Mouse (Mus musculus): ENCODE data around the gene Gpbp1.

DNA sequence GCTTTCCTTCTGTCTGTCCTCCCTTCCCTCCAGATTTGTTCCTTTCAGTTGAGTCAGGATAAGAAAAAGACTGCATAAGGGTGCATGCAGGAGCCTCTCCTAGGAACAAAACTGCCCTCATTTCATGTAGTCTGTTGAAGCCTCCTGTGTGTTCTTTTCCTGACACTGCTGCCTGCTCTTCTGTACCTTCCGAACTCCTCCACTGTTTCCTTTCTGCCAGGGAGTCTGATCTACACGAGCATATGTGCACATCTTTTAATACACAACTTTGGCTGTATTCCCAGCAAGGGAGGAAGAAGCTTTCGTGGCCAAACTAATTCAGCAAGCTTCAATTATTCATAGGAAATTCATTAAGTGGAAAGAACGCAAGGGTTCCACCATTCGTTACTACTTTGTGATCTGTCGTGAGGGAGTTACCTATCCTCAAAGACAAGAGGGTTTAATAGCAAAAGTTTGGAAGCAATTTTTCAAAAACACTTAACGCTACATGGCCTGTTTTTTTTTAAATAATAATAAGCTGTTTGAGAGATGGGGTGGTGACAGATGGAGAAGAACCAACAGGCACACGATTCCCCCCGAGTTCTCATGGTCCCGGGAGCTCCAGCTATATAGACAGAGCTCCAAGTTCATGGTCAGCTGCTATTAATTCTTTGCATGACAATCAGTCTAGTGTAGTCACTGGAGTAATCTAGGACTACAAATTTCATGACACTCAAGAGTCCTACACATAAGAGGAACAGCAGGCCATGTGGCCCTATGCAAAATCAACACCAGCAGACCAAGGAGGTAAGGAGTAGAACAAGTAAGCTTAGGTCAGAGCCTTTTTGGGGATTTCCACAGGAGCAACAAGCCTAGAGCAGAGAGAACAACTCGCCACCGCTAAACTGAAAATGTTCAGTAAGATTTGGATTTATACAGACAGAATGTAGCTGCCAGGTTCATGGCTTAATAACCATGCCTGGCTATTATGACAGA is 105.6 kb downstream of the Gpbp1 start:
- TF ChIP-seq MAX (IDR thresholded peaks at IDR 0.05; ENCODE audit: low read depth): no peak
- TF ChIP-seq CEBPB (IDR thresholded peaks at IDR 0.05; ENCODE audit: insufficient read depth, poor library complexity, severe bottlenecking): no peak
- no peak for TF ChIP-seq POLR2A (IDR thresholded peaks at IDR 0.05; ENCODE audit: insufficient read length, low read depth)
- TF ChIP-seq MYOG (IDR thresholded peaks at IDR 0.05; ENCODE audit: control insufficient read depth in 1 of 3, insufficient read depth in 1 of 3, insufficient read length in 2 of 3, low read depth in 2 of 3): no peak
- TF ChIP-seq POLR2AphosphoS2 (IDR thresholded peaks at IDR 0.05; ENCODE audit: insufficient read length, low read depth): no peak
- TF ChIP-seq SRF (IDR thresholded peaks at IDR 0.05; ENCODE audit: control insufficient read depth, insufficient read length, low read depth): no peak
- TF ChIP-seq USF1 (IDR thresholded peaks at IDR 0.05; ENCODE audit: low read depth): no peak
- no peak for TF ChIP-seq E2F4 (IDR thresholded peaks at IDR 0.05; ENCODE audit: insufficient read depth)
- no peak for TF ChIP-seq REST (IDR thresholded peaks at IDR 0.05; ENCODE audit: insufficient read depth, insufficient read length)

Measured in myocyte (in vitro differentiated cells).